ENCODE assay signal across 7 mouse cellular contexts in the genomic region with DNA sequence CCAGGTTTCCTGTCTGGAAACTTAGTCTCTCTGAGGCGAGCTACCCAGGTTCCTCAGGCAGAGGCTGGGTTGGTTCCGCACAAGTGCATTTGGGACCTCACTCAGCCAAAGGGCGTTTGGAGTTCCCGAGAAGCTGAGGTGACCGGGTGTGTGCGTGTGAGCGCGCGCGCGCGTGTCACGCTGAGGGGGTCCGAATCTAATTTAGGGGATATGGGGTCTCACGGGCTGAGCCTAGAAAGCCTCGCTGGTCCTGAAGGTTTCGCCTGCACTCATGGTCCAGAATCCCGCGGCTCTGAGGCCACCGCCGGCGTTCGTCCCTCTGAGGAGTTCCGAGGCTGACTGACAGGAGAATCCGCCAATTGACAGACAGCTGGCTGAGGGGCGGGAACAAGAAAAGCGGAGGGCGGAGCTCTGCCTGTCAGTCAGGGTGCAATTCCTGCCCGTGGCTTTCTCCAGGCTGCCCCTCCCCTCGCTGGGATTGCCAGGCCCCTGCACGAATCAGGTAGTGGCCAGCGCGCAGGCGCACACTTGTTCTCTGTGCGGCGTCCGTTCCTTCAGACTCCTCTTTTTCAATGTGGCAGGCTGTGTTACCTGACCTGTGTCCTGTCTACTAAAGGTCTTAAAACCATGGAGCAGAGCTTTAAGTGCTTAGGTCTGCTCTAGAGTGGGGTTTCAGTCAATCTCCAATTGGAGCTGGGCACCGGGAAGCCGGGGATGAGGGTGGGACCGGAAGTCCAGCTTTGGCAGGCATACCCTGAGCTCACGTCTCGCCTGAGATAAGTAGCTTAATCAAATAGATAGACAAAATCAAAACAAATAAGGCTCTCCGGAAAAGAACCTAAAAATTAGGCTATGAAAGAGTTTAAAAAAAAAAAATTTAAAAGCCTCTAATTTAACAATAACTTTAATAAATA. TPM values are rescaled to one million over a fixed set of nuclear protein-coding genes. Genes with fewer than 3 reads are reported as not detected.
DNase-seq lines count a peak whose midpoint lies in the region; ATAC-seq lines count a peak whose summit lies in the region.

A gene (minus strand): TSS at position 341 of the 914 bp plus-strand sequence.

- H3K4me2 ChIP-seq in embryonic facial prominence, embryonic 11.5 days (ENCODE audit: low read depth, low read length): peak within 1 kb of the TSS; percentile 84
- H3K4me2 ChIP-seq in midbrain, embryonic 13.5 days (replicated peaks): peak within 1 kb of the TSS; percentile 66

- H3K9me3 ChIP-seq in embryonic facial prominence, embryonic 11.5 days (replicated peaks; ENCODE audit: control insufficient read depth, low read length): no peaks in the 10 kb centered on the region
- no peaks in the 10 kb centered on the region for H3K9me3 ChIP-seq in limb, embryonic 10.5 days (replicated peaks)
- H3K9me3 ChIP-seq in midbrain, embryonic 13.5 days: no peaks in the 10 kb centered on the region

- H3K27me3 ChIP-seq in embryonic facial prominence, embryonic 11.5 days (ENCODE audit: control insufficient read depth, insufficient read depth, low read length): no peaks in the 10 kb centered on the region
- peaks cover 8% of the 10 kb centered on the region for H3K27me3 ChIP-seq in limb, embryonic 10.5 days (ENCODE audit: low read depth, poor library complexity, severe bottlenecking)
- no peaks in the 10 kb centered on the region for H3K27me3 ChIP-seq in midbrain, embryonic 13.5 days

- H3K4me3 ChIP-seq in embryonic facial prominence, embryonic 11.5 days (ENCODE audit: low read depth, low read length): peak within 1 kb of the TSS; percentile 58
- peak within 1 kb of the TSS; percentile 77 for H3K4me3 ChIP-seq in limb, embryonic 10.5 days
- peak within 1 kb of the TSS; percentile 63 for H3K4me3 ChIP-seq in midbrain, embryonic 13.5 days (replicated peaks)

- H3K36me3 ChIP-seq in embryonic facial prominence, embryonic 11.5 days (replicated peaks; ENCODE audit: control insufficient read depth, insufficient read depth, low read depth, low read length): no peaks in the 10 kb centered on the region
- no peaks in the 10 kb centered on the region for H3K36me3 ChIP-seq in limb, embryonic 10.5 days
- no peaks in the 10 kb centered on the region for H3K36me3 ChIP-seq in midbrain, embryonic 13.5 days

- peak within 1 kb of the TSS; percentile 81 for H3K27ac ChIP-seq in embryonic facial prominence, embryonic 11.5 days (replicated peaks; ENCODE audit: low read depth, low read length)
- H3K27ac ChIP-seq in limb, embryonic 10.5 days: peak within 1 kb of the TSS; percentile 92
- H3K27ac ChIP-seq in midbrain, embryonic 13.5 days: peak within 1 kb of the TSS; percentile 92

- DNase-seq in adrenal gland, postnatal 14 days: peak; percentile 99
- DNase-seq in embryonic facial prominence, embryonic 11.5 days (ENCODE audit: low spot score): peak; percentile 99
- DNase-seq in kidney, adult 11 months: peak; percentile 99
- DNase-seq in limb, embryonic 10.5 days (ENCODE audit: low spot score): peak; percentile 98
- peak; percentile 98 for DNase-seq in spleen, adult 12 weeks (ENCODE audit: low spot score)

- ATAC-seq in embryonic facial prominence, embryonic 11.5 days (replicated peaks; ENCODE audit: insufficient number of reproducible peaks, low FRiP score, low TSS enrichment, low read depth): peak; percentile 98
- peak; percentile 99 for ATAC-seq in granulocyte monocyte progenitor cell, adult 5-6 weeks (replicated peaks; ENCODE audit: poor library complexity, severe bottlenecking)
- ATAC-seq in midbrain, embryonic 13.5 days: peak; percentile 99

- no peaks in the 10 kb centered on the region for H3K4me1 ChIP-seq in embryonic facial prominence, embryonic 11.5 days (ENCODE audit: control insufficient read depth, insufficient read depth, low read length)
- peaks cover 9% of the 10 kb centered on the region for H3K4me1 ChIP-seq in limb, embryonic 10.5 days
- H3K4me1 ChIP-seq in midbrain, embryonic 13.5 days (replicated peaks): peaks cover 5% of the 10 kb centered on the region; the same call in 1 of the 2 replicates

- under 1% methylated on average over 43 of the region's 43 CpGs for WGBS in embryonic facial prominence, embryonic 11.5 days
- WGBS in limb, embryonic 10.5 days: under 1% methylated on average over 43 of the region's 43 CpGs
- under 1% methylated on average over 43 of the region's 43 CpGs for WGBS in midbrain, embryonic 13.5 days

- peak within 1 kb of the TSS; percentile 74 for H3K9ac ChIP-seq in embryonic facial prominence, embryonic 11.5 days (replicated peaks; ENCODE audit: low read length)
- H3K9ac ChIP-seq in midbrain, embryonic 13.5 days (replicated peaks): peak within 1 kb of the TSS; percentile 73

RNA-seq across cellular contexts. Expression of the gene that starts here (rescaled TPM):
- total RNA-seq in adrenal gland, postnatal 14 days (2021): 9.1 and 9.2 TPM in 2 replicates
- polyA plus RNA-seq in embryonic facial prominence, embryonic 11.5 days (2014; fragmentation: Nextera tagmentation; extraction: Ambion mirVana): 0.81 and 0.94 TPM in 2 replicates
- 2.4 and 4.7 TPM in 2 replicates for total RNA-seq in granulocyte monocyte progenitor cell, adult 5-6 weeks (2014; fragmentation: Nextera tagmentation)
- 1.7 and 2.5 TPM in 2 replicates for total RNA-seq in granulocyte monocyte progenitor cell, adult 5-6 weeks (2017)
- 1.1 and 1.9 TPM in 2 replicates for polyA plus RNA-seq in limb, embryonic 10.5 days (2016; fragmentation: Nextera tagmentation; extraction: Ambion mirVana)
- 3.0 and 3.6 TPM in 2 replicates for polyA plus RNA-seq in midbrain, embryonic 13.5 days (2015; fragmentation: Nextera tagmentation; extraction: Ambion mirVana)

Comparison
In these comparisons a context has a peak if more than half of its experiments do, and no peak if none do; other contexts are left out.
1. Peak in every context shown above with its lines: DNase-seq, ATAC-seq, H3K4me3 ChIP-seq and H3K27ac ChIP-seq.
2. Peak in DNase-seq, ATAC-seq, H3K4me3 ChIP-seq, H3K27ac ChIP-seq, H3K9ac ChIP-seq and H3K4me2 ChIP-seq in embryonic facial prominence, embryonic 11.5 days; RNA of the gene not detected or under 1 TPM.